Mouse (Mus musculus): ENCODE results near the gene Lgals8. TPM values are rescaled to one million over a fixed set of nuclear protein-coding genes. Genes with fewer than 3 reads are reported as not detected.
"Not testable (repeated sequence)": the region's sequence is repeated elsewhere in the genome, so short reads cannot be mapped to it uniquely, and the experiment has no call there.

The Lgals8 gene
- 10 to 100 TPM; 38.4 to 44.7 (median 40.0) TPM for total RNA-seq (2022)

DNA sequence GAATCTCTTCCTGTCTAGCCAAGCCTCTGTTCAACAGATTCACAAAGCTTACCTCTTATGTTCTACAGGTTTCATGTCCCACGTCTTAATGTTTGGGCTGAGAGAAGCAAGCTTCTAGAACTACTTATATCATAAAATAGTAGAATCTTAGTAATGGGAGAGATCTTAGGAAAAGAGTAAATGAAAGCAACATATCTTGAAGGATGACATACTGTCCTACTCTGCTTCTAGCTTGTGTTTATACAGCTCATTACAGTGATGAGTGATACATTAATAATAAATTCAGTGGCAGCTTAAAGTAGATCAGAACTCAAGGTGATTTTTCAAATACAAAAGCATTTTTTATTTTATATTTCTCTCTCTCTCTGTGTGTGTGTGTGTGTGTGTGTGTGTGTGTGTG is at the start of gene Lgals8:
Lgals8 (minus strand) TSS at position 101 of the 400 bp plus-strand sequence.
- DNase-seq (ENCODE audit: low spot score in 2 of 2): no peak

DNA sequence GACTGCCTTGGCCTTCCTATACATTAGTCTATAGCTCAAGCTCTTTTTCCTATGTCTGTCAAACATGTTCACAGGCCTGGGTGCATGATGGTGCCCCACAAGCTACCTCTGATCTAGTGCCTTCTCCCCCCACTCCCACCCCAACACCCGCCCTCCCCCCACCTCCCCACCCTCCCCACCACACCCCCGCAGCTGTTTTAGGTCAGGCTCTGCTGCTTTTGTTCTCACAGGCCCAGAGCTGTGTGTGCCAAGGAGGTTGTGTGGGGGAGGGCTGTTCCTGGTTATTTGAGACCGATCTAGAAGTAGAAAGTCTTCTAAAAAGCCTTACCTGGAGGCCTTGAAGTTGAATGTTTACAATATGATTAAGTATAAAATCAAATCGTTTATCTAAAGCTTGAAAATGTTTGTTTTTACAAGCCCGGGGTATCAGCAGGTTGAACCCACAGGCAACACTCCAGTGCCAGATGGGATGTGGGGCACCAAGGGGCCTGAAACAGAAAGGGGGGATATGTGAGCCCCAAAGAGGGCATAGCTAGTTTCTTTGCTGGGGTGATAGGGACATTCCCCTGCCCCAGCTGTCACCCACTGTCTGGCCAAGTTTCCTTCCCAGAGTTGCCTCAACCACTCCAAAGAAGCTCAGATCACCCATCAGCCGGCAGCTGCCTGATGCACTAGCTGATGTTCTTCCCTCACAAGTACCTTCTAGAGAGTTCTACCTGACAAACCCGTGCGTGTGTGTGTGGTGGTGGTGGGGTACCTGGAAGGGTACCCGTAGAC is 46.6 kb upstream of the Lgals8 start:
- no peak for DNase-seq (ENCODE audit: low spot score in 2 of 2)

DNA sequence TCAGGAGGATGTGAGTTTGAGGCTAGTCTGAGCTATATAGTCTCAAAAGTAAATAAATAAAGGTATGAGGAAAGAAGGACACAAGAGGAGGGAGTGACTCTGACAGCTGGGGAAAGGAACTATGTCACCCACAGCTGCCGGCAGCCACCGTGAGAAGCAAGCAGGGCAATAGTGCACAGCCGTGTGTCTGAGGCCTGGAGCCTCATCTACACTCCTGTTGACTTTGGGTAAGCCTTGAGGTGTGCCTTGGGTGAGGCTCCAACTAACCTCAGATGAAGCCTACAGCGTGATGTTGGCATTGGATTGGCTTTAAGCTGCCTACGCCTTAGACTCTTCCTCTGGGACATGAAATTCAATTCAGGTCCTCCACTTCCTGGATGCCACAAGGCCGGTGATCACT is 45.3 kb upstream of the Lgals8 start:
- DNase-seq (ENCODE audit: low spot score in 2 of 2): no peak

DNA sequence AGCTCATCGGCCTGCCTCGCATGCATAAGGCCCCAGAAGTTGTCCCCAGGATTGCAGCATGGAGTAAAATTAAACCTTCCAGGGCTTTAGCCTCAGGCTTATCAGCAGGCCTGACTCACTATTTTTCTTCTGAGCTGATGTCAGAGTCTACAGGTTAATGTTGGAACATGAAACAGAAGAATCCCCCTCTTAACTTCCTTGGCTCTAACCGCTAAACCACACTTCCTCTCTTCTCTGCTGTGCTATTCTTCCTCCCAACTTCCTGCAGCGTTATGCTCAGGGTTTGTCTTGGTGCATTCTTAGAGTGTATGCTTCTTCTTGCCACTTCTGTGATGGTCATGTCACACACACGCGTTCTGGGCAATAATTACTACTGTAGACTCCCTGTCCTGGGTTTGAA is 42.7 kb upstream of the Lgals8 start:
- DNase-seq (ENCODE audit: low spot score in 2 of 2): no peak

GRCm38 (mm10) chr13:12505359-12505758 is 40.6 kb upstream of the Lgals8 start:
- DNase-seq (ENCODE audit: low spot score in 2 of 2): no peak

- no peak for DNase-seq (ENCODE audit: low spot score in 2 of 2)
Measured at GRCm38 (mm10) chr13:12503238-12503751, 38.6 kb upstream of the Lgals8 start.

- DNase-seq (ENCODE audit: low spot score in 2 of 2): no peak
Measured at GRCm38 (mm10) chr13:12502665-12503237, 38.0 kb upstream of the Lgals8 start.

GRCm38 (mm10) chr13:12499107-12499506 is 34.4 kb upstream of the Lgals8 start:
- peak in 1 of 2 experiments; percentile 16 for DNase-seq (ENCODE audit: low spot score in 2 of 2)

- no peak for DNase-seq (ENCODE audit: low spot score in 2 of 2)
Measured at GRCm38 (mm10) chr13:12497809-12498208, 33.1 kb upstream of the Lgals8 start.

- DNase-seq (ENCODE audit: low spot score in 2 of 2): no peak
Measured at GRCm38 (mm10) chr13:12494750-12495149, 30.0 kb upstream of the Lgals8 start.

GRCm38 (mm10) chr13:12492515-12492914 is 27.8 kb upstream of the Lgals8 start:
- no peak for DNase-seq (ENCODE audit: low spot score in 2 of 2)

DNA sequence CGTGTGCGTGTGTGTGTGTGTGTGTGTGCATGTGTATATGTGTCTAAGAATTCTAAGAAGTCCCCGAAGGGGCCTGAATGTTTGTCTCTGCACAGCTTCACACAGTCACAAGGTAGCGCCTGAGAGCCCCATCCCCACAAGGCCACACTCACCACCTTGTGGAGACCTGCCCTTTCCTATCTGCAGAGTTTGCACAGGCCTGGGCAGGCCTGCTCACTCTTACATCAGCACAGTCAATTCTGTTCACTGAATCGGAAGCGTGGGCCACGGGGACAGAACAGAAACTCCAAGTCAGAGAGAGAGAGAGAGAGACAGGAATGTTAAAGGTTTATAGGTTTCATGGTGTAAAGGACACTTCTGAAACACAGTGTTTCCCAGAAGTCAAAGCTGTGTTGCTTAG is 20.9 kb upstream of the Lgals8 start:
- DNase-seq (ENCODE audit: low spot score in 2 of 2): no peak

- DNase-seq (ENCODE audit: low spot score in 2 of 2): no peak
Measured at GRCm38 (mm10) chr13:12485197-12485596, 20.5 kb upstream of the Lgals8 start.

- no peak for DNase-seq (ENCODE audit: low spot score in 2 of 2)
Measured at GRCm38 (mm10) chr13:12479802-12480201, 15.1 kb upstream of the Lgals8 start.

- no peak for DNase-seq (ENCODE audit: low spot score in 2 of 2)
Measured at GRCm38 (mm10) chr13:12478301-12478700, 13.6 kb upstream of the Lgals8 start.

- DNase-seq (ENCODE audit: low spot score in 2 of 2): no peak
Measured at GRCm38 (mm10) chr13:12476886-12477285, 12.1 kb upstream of the Lgals8 start.

DNA sequence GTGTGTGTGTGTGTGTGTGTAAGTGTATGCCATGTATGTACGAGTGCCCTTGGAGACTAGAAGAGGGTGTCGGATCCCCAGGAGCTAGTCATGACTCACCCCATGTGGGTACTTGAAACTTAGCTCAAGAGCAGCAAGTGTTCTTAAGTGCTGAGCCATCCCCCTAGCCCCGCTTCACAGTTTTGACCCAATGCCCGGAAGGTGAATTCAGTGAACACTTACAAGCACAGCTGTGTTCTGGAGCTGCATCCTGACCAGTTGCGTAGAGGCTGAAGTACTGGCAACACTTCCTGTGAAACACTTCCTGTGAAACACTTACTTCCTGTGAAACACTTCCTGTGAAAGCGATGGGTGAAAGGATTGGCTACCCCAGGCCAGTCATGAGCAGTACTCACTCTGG is 10.5 kb upstream of the Lgals8 start:
- no peak for DNase-seq (ENCODE audit: low spot score in 2 of 2)

DNA sequence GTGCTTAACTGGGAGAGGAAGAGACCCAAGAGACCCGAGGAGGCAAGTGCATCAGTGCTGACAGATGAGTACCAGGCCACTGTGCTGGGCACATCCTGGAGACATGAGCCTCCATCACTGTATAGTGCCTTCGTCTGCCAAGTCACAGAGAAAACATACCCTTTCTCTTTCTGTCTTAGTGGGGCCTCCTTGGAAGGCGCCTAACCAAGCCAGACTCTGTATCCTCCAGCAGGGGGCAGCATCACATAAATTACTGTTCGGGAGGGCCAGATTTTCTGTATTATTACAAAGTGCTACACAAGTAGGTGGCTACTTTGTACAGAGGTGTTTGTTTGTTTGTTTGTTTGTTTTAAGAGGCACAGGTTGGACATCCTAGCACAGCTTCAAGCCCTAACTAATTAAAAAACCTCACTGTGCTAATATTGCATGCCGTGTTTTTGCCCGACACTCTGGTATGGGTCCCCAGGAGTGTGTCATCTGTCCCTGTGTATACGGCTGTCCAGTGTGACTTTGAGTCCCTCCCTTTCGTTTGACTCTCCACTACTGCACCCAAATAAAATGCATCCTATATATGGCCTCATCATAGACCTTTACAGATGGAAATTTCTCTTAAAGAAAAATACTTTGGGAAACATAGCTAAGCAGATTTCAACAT is 9.1 kb upstream of the Lgals8 start:
- peak in 1 of 2 experiments; percentile 48 for DNase-seq (ENCODE audit: low spot score in 2 of 2)

DNA sequence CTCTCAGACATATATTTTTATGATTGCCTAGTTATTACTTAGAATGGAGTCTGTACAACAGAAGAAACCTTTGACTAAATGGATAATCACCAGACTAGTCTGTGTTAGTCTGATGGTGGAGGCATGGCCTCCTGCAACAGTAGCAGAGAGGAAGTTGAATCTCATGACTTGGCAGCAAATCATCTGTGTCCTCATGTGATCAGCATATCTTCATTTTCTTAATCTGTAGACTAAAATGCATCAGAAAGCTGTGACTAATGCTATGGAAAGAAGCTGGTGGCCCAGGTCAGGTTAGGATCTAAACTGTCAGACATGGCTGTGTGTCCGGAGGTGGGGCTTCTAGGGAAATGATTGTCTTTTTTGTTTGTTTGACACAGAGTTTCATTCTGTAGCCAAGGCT is 3.7 kb upstream of the Lgals8 start:
- no peak for DNase-seq (ENCODE audit: low spot score in 2 of 2)

DNA sequence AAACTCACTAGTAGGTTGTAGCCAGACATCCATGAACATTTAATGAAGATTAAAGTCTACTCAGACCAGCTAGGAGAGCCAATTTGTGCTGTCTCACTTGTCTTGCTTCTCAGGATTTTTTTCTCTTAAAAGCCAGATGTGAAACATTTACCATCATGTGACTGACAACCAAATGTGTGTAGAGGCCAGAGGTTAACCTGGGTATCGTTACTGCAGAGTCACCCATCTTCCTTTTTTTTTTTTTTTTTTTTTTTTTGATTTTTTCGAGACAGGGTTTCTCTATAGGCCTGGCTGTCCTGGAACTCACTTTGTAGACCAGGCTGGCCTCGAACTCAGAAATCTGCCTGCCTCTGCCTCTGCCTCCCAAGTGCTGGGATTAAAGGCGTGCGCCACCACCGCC is 585 bp downstream of the Lgals8 start:
- DNase-seq (ENCODE audit: low spot score in 2 of 2): not testable (repeated sequence)

DNA sequence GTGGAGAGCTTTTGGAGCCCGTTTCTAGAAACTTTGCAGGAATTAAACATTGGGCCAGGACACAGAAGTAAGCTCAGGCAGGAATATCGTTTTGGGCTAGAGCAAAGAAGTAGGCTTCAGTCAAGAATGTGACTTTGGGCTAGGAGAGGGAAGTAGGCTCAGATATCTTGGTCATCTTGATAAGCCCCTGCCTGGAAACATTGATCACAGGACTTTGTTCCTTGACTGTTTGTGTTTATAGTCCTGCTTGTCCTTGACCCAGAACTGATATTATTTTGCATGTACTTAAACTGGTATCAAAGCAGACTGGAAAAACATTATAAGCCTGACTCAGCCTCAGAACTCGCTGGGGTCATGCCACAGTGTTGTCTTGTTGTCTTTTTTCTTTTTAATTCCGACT is 2.1 kb downstream of the Lgals8 start:
- no peak for DNase-seq (ENCODE audit: low spot score in 2 of 2)

DNA sequence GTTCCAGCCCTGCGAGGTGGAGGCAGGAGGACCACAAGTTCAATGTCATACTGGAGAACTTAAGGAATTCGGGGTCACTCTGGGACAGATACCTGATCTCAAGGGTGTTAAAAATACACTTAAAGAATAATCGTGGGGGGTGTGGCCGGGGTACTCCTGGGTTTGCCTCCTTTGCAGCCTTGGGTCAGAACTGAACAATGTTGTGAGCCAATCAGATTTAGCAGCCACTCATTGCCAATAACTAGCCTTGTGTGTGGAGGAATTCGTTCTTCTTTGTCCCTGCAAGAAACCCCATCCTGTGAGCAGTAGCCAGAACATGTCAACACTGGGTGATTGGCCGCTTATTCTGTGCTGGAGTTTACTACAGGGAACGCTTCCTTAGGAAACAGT is 3.0 kb downstream of the Lgals8 start:
- no peak for DNase-seq (ENCODE audit: low spot score in 2 of 2)
